Mouse (Mus musculus) layer of hippocampus, postnatal 36 days (tissue): ENCODE data around the gene Zzef1. TPM values are rescaled to one million over a fixed set of nuclear protein-coding genes. Genes with fewer than 3 reads are reported as not detected.

Experiments used
- DNase-seq, 2 experiments: peaks; one replicate each; pipeline ENCODE4 v3.0.0; 2022
- total RNA-seq, 2 experiments: library from RNA; stranded (reverse); gene quantifications; 2 replicates each; pipeline ENCODE4 v1.2.3; 2021

Gene Zzef1
- total RNA-seq, 2 experiments from 2014 or later: 42.1 to 51.0 TPM

DNA sequence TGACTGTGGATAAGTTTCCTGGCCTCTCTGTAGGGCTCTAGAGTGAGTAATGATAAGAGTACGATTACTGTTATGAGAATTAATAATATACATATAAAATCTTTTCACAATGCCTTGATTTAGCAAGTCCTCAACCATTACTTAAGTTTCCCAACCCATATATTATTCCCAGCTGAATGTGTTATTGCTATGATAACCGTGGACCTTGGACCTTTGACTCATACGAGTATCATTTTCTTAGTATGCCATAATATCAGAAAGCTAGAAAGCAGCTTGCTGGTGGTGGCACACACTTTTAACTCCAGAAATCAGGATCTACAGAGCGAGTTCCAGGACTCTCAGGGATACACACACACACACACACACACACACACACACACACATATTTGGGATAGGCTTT is 12.0 kb downstream of the Zzef1 start:
- no peak for DNase-seq

DNA sequence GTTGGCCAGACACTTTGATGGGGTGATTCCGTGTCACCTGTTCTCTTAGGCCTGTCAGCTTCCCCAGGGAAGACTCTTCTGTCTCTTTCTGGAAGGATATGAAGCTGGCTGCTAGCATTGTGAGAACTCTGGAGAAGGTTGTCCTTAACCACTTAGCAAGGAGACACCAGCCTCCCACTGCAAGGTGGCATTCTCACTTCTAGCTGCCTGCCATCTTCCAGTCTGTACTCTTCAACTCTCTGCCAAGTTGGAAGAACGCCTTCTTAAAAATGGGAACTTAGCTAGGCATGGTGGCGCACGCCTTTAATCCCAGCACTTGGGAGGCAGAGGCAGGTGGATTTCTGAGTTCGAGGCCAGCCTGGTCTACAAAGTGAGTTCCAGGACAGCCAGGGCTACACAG is 17.7 kb downstream of the Zzef1 start:
- no peak for DNase-seq

DNA sequence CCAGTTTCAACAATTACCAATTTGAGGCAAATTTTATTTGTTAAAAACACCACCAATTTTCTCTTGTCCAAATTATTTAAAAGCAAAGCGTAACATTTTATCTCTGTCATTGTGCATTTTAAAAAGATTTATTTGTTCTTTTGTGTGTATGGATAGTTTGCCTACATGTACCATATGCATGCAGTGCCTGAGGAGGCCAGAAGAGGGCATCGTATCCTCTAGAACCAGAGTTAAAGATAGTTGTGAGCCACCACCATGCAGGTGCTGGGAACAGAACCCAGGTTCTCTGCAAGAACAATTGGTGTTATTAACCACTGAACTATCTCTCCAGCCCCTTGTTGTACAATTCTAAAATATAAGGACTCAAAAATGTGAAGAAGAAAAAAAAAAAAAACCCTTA is 18.2 kb downstream of the Zzef1 start:
- DNase-seq: no peak

DNA sequence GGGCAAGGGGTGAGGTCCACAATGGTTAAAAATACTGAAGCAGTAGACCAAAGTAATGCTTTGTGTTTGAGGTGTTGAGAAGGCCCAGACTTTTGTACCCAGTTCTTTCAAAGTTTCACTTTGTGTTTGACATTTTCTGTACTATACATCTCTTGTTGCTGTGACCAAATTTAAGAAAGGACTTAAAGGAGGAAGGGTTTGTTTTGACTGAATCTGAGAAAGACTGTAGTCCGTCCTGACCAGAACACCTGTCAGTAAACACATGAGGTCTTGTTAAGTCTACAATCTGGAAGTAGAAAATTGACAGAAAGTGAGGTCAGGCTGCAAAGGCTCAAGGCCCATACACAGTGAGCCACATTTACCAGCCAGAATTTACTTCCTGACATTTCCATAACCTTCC is 20.8 kb downstream of the Zzef1 start:
- DNase-seq: no peak

DNA sequence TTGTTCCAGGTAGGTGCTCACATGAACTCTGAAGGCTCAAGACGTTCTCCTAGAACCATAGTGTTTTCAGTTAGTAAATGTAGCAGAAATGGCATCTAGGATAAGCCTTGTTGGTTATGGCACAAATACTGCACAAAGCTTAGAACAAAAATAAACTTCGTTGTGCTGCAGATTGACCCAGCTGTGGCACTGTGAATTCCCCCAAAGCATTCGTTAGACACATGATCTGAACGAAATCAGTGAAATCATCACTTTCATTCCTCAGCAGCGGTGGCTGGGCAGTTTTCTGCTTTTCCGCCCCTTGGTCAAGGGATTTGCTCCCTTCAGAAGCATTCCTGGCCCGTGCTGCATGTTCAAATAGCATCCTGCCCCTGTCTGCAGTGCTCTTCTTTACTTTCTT is 22.0 kb downstream of the Zzef1 start:
- DNase-seq: no peak

DNA sequence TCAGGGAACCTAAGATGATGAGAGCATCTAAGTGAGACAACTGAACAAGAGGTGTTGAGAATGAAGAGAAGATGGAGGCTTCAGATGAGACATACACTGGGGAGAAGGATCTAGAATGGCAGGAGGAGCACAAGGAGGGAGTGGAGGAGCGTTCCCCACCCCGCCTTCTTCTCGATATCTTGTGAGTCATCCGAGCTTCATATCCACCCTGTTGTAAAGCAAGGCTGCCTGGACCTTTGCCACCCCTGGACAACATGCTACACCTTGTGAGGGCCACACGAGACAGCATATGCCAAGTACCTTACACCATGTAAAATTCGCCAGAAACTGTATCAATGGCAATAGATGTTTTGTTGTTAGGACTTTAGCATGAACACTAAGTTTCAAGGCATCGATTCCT is 25.0 kb downstream of the Zzef1 start:
- no peak for DNase-seq

DNA sequence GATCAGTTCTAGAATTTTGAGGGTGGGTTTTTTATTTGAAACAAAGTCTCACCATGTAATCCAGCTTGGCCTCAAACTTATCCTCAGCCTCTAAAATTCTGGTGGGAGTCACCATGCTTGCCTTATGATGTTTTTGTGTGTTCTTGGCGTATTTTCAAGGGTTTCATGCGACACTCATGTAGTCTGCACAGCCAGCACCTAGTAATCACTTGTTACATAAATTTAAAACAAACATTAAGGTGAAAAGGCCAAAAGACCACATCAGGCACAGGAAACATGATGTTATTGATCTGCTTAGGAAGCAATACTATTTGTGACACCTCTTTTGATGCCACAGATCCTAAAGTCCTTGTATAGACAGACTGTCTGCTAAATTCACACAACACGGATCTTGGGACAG is 33.8 kb downstream of the Zzef1 start:
- no peak for DNase-seq

DNA sequence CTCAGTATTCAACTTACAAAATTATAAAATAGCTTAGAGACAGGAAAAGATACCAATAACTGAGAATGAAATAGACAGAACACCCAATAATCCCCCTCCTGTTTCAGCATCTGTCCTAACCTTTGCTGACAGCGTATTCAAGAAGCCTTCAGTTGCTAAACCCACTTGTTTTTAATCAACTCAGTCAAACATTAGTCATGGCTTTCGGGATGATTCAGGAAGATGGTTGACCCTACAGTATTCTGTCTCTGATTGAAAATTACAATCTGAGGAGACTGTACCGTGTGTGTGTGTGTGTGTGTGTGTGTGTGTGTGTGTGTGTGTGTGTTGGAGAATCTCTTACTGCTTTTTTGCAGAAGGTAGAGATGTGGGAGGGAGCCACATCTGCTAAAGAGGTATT is 46.7 kb downstream of the Zzef1 start:
- DNase-seq: no peak

DNA sequence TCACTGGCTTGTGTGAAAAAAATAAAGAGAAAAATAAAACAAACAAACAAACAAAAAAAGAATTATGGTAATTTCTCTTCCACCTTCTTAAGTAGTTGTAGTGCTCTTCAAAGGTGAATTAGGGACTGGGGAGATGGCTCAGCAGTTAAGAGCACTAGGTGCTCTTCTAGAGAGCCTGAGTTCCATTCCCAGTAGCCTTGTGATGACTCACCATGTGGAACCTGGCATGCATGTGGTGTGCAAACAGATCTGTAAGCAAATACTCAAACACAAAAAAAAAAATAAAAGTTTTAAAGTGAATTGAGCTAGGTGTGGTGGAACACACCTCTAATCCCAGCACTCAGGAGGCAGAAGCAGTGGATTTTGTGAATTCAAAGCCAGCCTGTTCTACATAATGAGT is 47.5 kb downstream of the Zzef1 start:
- DNase-seq: no peak

DNA sequence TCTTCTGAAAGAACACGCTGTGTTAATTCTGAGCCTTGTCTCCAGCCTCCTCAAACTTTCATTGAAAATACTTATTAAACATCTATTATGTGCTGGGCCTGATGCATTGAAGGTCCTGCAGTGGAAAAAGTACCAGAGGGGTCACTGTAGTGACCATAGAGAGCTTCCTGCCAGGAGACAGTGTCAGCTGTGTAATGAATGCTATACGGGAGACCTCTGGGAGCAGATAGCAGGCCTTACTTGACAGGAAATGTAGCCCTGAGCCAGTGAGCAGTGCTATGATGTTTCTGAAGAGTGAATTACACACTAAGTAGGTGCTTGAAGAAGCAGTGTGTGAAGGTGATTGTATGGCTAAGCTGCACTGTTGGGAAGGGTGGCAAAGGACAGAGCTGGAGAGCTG is 49.5 kb downstream of the Zzef1 start:
- DNase-seq: no peak

DNA sequence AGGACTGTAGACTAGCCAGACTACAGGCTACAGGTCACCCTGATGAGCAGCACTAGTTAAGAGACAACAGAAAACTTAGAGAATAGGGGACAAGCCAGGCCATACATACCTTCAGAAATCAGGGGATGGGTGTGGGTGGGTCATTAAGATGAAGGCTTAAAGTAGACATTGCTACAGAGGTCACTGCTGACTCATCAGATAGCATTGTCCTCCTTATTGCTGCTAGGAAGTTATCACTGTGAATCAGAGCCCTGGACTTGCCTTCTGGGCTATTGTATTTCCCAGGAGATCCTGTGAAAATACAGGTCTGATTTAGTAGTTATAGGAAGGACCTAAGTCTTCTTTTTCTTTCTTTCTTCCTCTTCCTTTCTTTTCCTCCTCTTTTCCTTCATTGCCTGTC is 50.7 kb downstream of the Zzef1 start:
- no peak for DNase-seq

DNA sequence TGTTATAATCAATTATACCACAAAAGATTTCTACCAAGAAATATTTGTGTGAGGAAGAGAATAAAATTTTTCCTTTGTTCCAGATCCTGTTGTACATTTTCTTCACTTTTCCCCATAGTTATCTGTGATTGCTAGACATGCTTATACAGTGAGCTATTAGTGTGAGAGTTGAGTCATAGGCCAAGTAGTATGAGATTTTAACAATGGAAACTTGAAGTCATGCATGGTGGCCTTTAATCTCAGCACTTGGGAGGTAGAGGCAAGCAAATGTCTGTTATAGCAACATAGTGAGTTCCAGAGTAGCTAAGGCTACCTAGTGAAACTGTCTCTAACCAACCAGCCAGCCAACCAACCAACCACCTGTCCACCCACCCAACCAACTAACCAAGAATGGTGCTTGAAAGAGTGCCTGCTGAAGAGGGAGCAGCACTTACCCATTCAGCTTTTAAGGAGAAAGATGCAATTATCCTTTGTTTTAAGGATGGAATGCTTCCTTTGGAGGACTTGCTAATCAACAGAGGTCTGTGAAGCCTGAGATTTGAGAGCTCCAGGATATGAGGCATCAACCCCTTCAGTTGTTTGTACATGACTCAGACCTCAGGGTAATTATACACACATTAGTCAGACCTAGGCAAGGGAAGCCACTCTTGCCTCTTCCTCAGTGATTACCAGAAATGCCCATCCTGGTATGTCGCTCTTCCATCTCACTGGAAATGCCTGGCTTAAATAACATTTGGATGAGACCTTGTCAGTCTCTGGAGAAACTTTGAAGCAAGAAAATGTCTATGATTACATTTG is 52.0 kb downstream of the Zzef1 start:
- no peak for DNase-seq

DNA sequence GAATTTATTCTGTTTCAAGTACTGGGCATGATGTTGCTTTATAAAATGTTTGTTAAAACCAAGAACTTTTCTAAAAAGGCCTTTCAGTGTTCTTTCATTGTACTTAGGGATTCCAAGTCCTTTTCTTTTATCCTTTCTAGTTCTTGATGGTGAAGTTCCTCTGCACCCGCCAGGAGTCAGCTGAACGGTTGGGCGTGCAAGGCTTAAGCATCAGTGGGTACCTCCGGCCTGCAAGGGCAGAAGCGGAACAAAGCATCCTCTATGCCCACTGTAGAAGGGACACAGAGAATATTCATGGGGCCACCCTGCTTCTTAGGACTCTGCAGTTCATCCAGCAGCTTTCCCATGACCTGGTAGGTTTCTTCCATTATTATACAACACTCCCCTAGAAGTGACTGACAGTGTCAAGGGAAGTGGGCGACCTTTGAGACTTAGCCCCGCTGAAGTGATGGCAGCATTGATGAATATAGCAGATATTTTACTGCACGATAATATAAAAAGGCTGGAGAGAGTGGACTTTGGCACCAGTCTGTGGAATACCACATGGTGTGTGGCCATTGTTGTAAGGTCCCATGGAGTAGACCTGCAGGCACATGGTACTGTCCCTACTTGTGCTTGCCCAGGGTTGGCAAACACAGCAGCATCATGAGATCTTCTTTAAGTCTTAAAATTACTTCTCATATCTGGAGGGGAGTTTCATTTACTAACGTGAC is 54.5 kb downstream of the Zzef1 start:
- DNase-seq: no peak

DNA sequence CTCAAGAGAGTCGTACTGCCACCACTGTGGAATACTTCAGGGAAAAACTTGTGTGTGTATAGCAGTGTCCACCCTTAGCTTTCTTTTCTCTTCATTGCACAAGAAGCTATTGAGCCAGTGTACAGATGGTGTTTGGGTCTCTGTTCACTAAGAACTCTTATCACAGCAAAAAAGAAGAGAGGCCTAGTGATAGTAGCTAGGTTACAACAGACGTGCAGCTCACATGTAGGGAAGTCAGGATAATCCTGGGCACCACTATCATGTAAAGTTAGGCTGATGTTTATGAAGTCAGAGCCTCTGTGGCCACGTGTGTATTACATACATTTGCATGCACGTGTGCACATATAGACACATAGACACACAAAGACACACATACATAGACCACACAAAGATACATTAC is 55.2 kb downstream of the Zzef1 start:
- DNase-seq: no peak

DNA sequence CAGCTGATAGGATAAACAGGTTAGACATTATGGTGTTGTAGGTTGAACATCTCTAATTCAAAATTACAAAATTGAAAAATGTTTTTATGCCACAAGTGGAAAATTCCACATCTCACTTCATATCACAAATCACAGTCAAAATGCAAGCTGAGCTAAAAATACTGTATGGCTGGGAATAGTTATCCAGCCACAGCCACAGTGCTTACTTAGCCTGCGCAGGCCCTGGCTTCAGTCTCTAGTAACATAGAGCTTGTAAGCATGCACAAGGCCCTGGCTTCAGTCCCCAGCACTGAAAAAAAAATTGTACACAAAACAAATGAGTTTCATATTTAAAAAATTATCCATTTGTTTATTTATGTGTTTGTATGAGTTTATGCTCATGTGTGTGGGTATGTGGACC is 56.1 kb downstream of the Zzef1 start:
- DNase-seq: no peak

DNA sequence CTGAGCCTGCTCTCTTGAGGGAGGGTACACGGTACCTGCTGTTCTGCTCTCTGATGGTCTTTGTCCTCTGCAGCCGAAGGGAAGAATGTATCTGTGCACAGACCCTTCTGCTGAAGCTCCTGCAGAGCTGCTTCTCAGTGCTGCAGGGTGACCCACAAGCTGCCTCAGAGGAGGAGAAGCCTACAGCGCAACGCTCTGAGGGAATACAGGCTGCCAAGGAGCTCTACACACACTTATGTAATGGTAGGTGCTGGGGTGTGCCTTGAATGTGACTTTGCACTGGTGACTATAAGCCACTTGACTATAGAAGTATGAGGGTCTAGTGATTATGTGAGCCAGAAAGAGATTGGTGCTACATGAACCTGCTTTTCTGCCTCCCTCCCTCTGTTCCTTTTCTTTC is 57.1 kb downstream of the Zzef1 start:
- DNase-seq: no peak

DNA sequence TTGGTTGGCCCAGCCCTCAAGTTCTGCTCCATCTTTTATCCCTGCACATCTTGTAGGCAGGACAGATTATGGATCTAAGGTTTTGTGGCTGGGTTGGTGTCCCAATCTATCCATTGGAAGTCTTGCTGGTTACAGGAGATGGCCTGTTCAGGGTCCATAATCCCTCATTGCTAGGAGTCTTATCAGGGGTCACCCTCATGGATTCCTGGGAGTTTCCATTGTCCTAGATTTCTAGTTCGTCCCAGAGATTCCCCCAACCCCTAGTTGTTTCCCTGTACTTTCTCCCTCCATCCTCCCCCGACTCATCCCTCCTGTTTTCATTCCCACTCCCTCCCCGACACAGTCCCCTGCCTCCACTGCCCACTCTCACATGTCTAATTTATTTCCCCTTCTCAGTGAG is 58.2 kb downstream of the Zzef1 start:
- no peak for DNase-seq

DNA sequence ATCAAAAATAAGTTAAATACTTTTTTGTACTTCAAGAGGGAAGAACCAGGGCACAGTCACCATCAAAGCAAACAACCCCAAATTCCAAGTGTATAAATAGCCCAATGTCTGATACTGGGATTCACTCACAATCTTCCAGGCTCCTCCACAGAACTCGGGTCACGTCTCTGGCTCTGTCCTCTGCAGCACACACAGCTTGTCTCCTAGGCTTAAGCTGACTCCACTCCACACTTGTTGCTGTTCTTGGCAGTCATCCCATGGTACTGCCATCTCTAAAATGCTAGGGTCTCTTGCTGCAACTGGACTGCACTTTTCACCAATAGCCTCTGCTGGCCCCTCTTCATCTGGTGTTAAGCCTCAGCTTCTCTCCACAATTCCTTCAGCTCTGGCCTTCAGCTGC is 60.7 kb downstream of the Zzef1 start:
- no peak for DNase-seq

DNA sequence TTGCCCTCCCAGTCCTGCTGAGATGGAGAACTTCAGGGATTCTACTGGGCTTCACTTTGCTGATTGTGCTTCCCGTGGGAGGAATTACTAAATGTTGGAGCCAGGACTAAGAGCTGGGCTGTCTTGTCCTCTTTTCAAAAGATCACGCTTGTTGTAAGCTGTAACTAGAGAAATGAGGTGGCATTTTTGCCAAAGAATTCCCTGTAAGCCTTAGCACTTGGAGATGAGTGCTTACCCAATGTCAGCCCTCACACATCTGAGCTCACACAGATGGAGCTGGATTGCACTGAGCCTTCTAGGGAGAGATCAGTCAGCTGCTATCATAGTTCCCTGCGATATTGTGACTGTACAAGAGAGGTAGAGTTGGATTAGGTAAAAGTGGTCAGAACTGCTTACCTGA is 65.2 kb downstream of the Zzef1 start:
- no peak for DNase-seq

DNA sequence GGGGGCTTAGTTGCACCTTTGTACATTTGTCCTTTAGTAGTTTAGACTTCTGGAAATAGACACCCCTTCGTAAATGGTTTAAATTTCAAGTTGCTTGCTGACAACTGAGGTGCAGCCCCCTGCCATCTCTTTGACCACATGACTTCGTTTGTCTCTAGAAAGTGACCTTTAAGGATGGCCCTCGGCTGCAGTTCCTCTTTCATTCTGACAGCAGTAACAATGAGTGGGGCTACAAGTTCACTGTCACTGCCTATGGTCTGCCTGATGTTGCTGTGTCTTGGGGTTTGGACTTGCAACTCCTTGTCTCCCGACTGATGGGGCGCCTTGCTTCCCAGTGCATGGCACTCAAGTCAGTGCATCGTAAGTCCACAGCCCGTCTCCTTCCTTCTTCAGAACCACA is 70.4 kb downstream of the Zzef1 start:
- DNase-seq: no peak

DNA sequence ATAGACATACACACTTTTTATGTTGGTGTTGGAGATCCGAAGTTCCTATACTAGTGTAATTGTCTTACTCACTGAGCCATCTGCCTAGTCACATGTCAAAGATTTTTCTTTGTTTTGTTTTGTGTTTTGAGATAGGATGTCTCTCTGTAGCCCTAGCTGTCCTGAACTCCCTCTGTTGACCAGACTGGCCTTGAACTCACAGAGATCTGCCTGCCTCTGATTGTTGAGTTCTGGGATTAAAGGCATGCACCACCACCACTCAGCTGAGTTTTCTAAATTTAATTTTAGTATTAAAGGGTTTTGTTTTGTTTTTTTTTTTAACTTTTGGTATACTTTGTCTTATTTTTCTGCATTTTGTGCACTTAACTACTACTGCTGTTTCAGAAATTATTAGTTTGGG is 76.0 kb downstream of the Zzef1 start:
- no peak for DNase-seq

DNA sequence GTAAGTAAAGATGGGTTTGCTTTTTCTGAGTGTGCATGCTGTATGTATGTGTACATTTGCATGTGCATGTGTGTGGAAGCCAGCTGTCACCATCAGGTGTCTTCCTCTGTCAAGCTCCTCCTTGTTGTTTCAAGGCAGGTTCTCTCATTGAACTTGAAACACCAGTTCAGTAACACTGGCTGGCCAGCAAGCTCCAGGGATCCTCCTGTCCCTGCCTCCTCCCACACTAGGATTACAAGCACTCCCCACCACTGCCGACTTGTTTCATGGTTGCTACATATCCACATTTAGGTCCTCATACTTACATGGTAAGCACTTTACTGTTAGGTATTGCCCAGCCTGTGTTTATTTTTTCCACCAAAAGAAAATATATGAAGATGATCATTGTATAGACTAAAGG is 96.6 kb downstream of the Zzef1 start:
- no peak for DNase-seq

DNA sequence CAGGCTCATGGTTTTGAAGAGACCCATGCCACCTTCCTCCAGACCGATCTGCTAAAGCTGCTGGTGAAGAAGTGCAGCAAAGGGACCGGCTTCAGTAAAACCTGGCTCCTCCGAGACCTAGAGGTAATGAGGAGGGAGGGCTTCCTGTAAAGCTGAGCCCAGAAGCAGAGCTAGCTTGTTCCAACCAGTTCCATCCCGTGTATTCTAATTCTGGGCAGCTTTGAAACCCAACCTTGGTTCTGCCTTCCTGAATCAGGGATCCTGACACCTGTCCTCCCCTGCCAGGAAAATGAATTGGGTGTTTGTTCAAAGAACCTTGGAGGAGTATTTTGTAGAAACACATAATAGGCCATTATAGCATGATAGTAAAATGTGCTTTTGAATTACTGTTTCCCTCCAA is 112.4 kb downstream of the Zzef1 start:
- DNase-seq: no peak

DNA sequence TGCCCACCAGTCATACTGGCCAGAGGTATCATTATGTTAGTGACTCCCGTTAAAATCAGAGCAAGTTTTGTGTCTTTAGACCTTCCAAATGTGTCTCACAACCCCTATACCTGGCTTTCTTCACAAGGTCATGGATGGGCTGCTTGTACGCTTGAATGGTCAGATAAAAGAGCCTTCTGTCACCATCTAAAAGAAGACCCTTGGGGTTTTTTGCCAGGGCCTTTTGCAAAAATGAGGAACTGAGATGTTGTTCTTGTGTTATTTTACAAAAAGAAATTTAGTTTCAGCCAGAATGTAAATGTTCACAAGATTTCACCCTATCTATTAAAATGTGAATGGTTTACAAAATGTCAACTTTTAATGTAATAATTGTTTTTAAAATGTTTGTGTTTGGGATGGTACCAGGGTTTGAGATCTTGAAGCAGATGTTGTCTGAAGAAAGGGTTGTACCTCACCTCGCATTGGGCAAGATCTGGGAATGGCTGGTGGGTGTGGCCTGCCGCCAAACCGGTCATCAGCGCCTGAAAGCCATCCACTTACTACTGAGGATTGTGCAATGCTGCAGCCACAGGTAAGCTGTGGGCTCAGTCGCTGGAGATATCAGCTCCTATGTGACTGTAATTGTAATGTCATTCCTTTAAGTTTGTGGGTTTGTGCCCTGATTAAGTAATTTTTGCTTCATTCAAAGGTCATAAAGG is 121.4 kb downstream of the Zzef1 start:
- DNase-seq: no peak
